ENCODE assay signal across 10 mouse cellular contexts in the genomic region with DNA sequence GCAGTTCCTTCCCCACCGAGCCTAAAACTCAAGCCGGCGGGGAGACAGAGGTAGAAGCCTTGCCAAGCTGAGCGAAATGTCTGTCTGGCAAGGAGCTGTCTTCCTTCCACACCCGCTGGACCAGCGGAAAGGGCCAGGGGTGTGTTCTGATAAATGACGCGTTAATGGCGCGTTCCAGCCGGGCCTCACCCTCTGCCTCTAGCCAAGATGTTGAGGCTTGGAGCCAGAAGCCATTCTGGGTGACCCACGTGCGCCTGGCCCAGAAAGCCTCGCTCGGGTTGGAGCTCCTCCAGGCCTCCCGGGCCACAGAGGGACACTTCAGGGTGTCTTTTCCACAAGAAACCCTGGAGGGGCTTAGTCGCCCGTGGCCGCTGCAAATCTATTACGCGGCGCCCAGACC. TPM values are rescaled to one million over a fixed set of nuclear protein-coding genes. Genes with fewer than 3 reads are reported as not detected.
DNase-seq lines count a peak whose midpoint lies in the region; ATAC-seq and TF ChIP-seq lines count a peak whose summit lies in the region.
"Had no signal": no experiment of that assay in that cellular context is flagged by ENCODE, and none has a peak within 500 bp of the region (broad histone marks: within the 10 kb centered on the region; RNA-seq: fewer than 3 reads in every experiment).

No protein-coding gene starts in this region.

- H3K79me2 ChIP-seq in heart, adult 2 months (replicated peaks; ENCODE audit: control insufficient read depth, insufficient read depth, low read length) = no peaks in the 10 kb centered on the region

- no peak for TF ChIP-seq EP300 in heart, adult 2 months (IDR thresholded peaks at IDR 0.05; ENCODE audit: insufficient read depth, low read depth, low read length)

- TF ChIP-seq POLR2A in heart, adult 2 months (IDR thresholded peaks at IDR 0.05; ENCODE audit: insufficient read depth, low read depth, low read length) = no peak

- no peak for TF ChIP-seq CTCF in heart, adult 2 months (IDR thresholded peaks at IDR 0.05)

- H3K9me3 ChIP-seq in stomach, embryonic 15.5 days = no peaks in the 10 kb centered on the region

- 0 out of 2 replicates have a peak overlapping the region, but pooled peaks have one; percentile 9 for H3K9ac ChIP-seq in heart, adult 2 months (ENCODE audit: low read depth, low read length)
- no peak overlapping the region for H3K9ac ChIP-seq in stomach, embryonic 15.5 days
- H3K9ac ChIP-seq: forebrain, postnatal 0 days had no signal

- H3K4me3 ChIP-seq in heart, adult 2 months = peak overlapping the region; percentile 32; the same call in 1 of the 2 replicates
- H3K4me3 ChIP-seq in stomach, embryonic 15.5 days (replicated peaks) = peak overlapping the region; percentile 13; the same call in 1 of the 2 replicates

- H3K4me1 ChIP-seq in heart, adult 2 months (ENCODE audit: control insufficient read depth, insufficient read depth, low read length) = peaks cover 3% of the 10 kb centered on the region; the same call in 1 of the 2 replicates
- peaks cover 18% of the 10 kb centered on the region for H3K4me1 ChIP-seq in stomach, embryonic 15.5 days

- peaks cover 15% of the 10 kb centered on the region for H3K27me3 ChIP-seq in heart, adult 2 months (ENCODE audit: control insufficient read depth, insufficient read depth, low read length)
- peaks cover 88% of the 10 kb centered on the region for H3K27me3 ChIP-seq in stomach, embryonic 15.5 days (replicated peaks)

- no peak overlapping the region; the same call in 1 of the 2 replicates for H3K27ac ChIP-seq in heart, adult 2 months
- no peak overlapping the region for H3K27ac ChIP-seq in stomach, embryonic 15.5 days

- under 1% methylated on average over 22 of the region's 22 CpGs for WGBS in heart, adult 2 months
- WGBS in stomach, embryonic 15.5 days = 1% methylated on average over 22 of the region's 22 CpGs

- H3K4me2 ChIP-seq in stomach, embryonic 15.5 days = peak overlapping the region; percentile 37

- no peak for ATAC-seq in stomach, embryonic 15.5 days (ENCODE audit: insufficient read depth, low FRiP score, low read depth)
- no peak for ATAC-seq in CD4-positive, CD25-positive, alpha-beta regulatory T cell, adult 4 months
- ATAC-seq: forebrain, postnatal 0 days had no signal

- intact Hi-C loops in heart, adult 2 months (cut with DNase I) = no loop called here

- peak; percentile 39 for DNase-seq in ovary, postnatal 36 days (ENCODE audit: low spot score)
- DNase-seq in ovary, postnatal 10 days (ENCODE audit: low spot score) = no peak
- DNase-seq in heart, adult 2 months = peak; percentile 81 to 87
- DNase-seq in kidney, postnatal 14 days = peak; percentile 63
- no peak for DNase-seq in retina, embryonic 14.5 days (ENCODE audit: low spot score)
- no peak for DNase-seq in layer of hippocampus, adult 9-11 months
- DNase-seq: forebrain, postnatal 0 days had no signal

- H3K36me3 ChIP-seq in heart, adult 2 months (ENCODE audit: control insufficient read depth, insufficient read depth, low read length) = no peaks in the 10 kb centered on the region
- H3K36me3 ChIP-seq in stomach, embryonic 15.5 days = no peaks in the 10 kb centered on the region

RNA-seq across cellular contexts. Expression of gene Onecut3, which starts 4.6 kb away (rescaled TPM):
- under 1 TPM in 1 of 2 experiments, not detected in 1; 0.05 TPM for total RNA-seq in heart, adult 2 months (2021)
- polyA plus RNA-seq in heart, adult 2 months (2012; rRNA removed) = 0.06 and 0.09 TPM in 2 replicates
- polyA plus RNA-seq in stomach, embryonic 15.5 days (2015; fragmentation: Nextera tagmentation; extraction: Ambion mirVana) = 0.18 and 0.21 TPM in 2 replicates
- polyA plus RNA-seq in CD4-positive, CD25-positive, alpha-beta regulatory T cell, adult 4 months (2017; shearing (Covaris generic)) = not detected
- total RNA-seq: left cerebral cortex, postnatal 25 days had no signal

RNA-seq across cellular contexts. Expression of gene Atp8b3, which starts 48.9 kb away (rescaled TPM):
- total RNA-seq in heart, adult 2 months (2021) = not detected
- polyA plus RNA-seq in heart, adult 2 months (2012; rRNA removed) = 0.39 and 0.50 TPM in 2 replicates
- 0.19 and 0.32 TPM in 2 replicates for polyA plus RNA-seq in stomach, embryonic 15.5 days (2015; fragmentation: Nextera tagmentation; extraction: Ambion mirVana)
- not detected for polyA plus RNA-seq in CD4-positive, CD25-positive, alpha-beta regulatory T cell, adult 4 months (2017; shearing (Covaris generic))

RNA-seq across cellular contexts. Expression of gene Tcf3, which starts 56.6 kb away (rescaled TPM):
- total RNA-seq in heart, adult 2 months (2021) = 10 to 100 TPM; 16.5 to 18.0 TPM
- 20.1 and 25.0 TPM in 2 replicates for polyA plus RNA-seq in heart, adult 2 months (2012; rRNA removed)
- 88.9 and 100 TPM in 2 replicates for polyA plus RNA-seq in stomach, embryonic 15.5 days (2015; fragmentation: Nextera tagmentation; extraction: Ambion mirVana)
- polyA plus RNA-seq in CD4-positive, CD25-positive, alpha-beta regulatory T cell, adult 4 months (2017; shearing (Covaris generic)) = 1 to 10 TPM; 7.5 to 8.5 TPM

Comparison
In these comparisons a context has a peak if more than half of its experiments do, and no peak if none do; other contexts are left out.
1. DNase-seq: peak in ovary, postnatal 36 days (single experiment), heart, adult 2 months (2 of 2) and kidney, postnatal 14 days (single experiment); none in ovary, postnatal 10 days (single experiment), retina, embryonic 14.5 days (single experiment) and layer of hippocampus, adult 9-11 months (single experiment).